Mouse (Mus musculus): ENCODE data around the gene Ehbp1l1. TPM values are rescaled to one million over a fixed set of nuclear protein-coding genes. Genes with fewer than 3 reads are reported as not detected.

Gene Ehbp1l1
- polyA plus RNA-seq (2016; fragmentation: Nextera tagmentation; extraction: Ambion mirVana), result 69.0 and 130 TPM in 2 replicates

DNA sequence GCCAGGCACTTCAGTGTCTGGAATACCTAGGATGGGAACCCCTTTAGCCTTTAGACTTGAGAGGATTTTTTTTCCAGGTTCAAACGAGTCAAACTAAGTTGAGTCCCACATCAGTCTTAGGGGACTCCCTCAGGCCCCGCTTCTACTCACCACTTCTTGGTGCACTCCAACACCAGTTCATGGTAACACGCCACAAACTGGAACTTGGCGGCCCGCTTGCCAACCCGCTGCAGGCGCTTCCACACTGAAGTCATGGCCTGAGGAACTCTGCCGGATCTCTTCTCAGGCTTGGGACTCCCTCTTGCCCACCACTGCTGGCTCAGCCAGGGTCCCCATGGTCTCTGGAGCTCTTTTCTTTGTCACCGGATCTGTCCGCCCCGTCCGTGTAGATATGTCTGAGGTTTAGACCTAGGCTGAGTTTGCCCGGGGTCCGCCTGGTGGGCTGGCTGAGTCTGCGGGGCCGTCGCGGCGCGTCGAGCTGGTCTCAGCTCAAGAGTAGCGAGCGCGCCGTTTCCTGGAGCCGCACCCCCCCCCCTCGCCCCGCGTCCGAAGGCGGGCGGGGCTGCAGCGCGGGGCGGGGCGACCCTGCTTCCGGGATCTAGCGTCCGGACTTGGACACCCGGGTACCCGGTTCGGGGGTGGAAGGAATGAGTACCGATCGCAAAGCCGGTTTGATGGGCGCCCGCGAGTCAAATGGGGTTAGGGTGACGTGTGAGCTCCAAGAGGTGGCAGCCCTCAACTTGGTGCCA lies at the start of gene Ehbp1l1:
TSS of gene Ehbp1l1 (minus strand) at position 551 of the 749 bp plus-strand sequence.
- Histone ChIP-seq H3K27me3 (ENCODE audit: insufficient read depth, poor library complexity, severe bottlenecking) (no peaks in the 10 kb centered on the region), H3K9me3 (no peaks in the 10 kb centered on the region), H3K27ac (peak within 1 kb of the TSS; percentile 91), H3K4me3 (peak within 1 kb of the TSS; percentile 97), H3K36me3 (peaks cover 41% of the 10 kb centered on the region), H3K4me1 (peaks cover 73% of the 10 kb centered on the region)
- DNase-seq (ENCODE audit: low spot score), result peak; percentile 89
- 5% methylated on average over 49 of the region's 49 CpGs for WGBS

DNA sequence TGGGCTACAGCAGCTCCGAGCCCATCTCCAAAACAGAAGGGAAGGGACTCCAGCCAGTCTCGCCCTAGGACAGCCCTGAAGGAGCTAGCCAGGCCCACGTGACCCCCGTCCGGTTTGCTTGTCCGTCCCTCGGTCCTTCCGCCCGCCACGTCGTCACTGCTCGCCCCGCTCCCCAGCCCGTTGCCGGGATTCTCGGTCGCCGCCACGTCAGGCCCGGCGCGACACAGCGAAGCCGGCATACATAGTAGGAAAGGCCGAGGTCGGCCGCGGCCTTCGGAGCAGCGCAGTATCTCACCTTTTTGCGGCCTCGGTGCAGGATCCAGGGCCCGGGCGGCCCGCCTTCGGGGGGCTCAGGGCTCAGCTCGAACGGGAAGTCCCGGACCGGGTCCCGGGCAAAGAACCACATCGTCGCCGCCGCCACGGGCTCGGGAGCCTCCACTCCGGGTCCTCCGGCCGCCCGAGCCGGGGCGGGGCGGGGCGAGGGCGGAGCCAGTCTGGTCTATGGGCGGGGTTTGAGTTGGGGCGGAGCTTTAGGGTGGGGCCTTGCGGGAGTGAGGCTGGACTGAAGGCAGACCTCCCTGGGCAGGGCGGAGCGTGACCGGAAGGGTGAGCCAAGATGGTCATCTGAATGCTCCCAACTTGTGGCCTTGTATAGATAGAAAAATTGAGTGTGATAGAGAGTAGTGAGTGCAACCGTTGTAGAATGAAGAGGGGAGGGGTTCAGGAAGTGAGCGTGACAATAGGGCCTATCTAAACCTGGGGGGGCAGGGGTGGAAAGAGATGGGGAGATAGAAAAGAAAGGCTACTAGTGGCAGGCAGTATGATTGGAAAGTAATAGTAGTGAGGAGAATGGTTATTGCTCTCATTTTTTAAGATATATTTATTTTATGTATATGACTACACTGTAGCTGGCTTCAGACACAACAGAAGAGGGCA lies 45.1 kb upstream of the Ehbp1l1 start, which contains the start of gene Scyl1:
TSS of gene Scyl1 (minus strand) at position 495 of the 936 bp plus-strand sequence.
- under 1% methylated on average over 64 of the region's 64 CpGs for WGBS
- peaks cover 38% of the 10 kb centered on the region for H3K36me3 ChIP-seq

DNA sequence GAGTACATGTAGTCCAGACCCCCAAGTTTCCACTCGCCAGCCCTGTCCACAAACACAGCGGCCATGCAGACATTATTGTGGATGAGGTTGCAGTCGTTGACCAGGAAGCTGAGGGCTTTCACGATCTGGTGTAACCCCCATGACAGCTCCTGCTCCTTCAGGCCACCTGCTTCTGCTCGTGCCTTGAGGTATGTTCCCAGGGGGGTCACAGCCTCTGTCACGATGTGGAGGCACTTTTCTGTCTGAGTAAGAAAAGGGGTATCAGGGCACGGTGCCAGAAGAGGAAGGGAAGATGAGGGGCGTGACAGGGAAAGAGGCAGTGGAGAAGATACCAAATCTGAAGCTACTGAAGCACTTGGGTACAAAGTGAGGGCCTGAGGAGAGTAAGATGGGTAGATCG lies 44.2 kb upstream of the Ehbp1l1 start:
- peak; percentile 70 for DNase-seq (ENCODE audit: low spot score)
- H3K27me3 ChIP-seq (ENCODE audit: insufficient read depth, poor library complexity, severe bottlenecking), result no peaks in the 10 kb centered on the region
- no peaks in the 10 kb centered on the region for H3K9me3 ChIP-seq
- peak overlapping the region; percentile 96 for H3K27ac ChIP-seq
- peaks cover 20% of the 10 kb centered on the region for H3K4me1 ChIP-seq
- WGBS, result 50% methylated on average over 9 of the region's 9 CpGs
- H3K36me3 ChIP-seq, result peaks cover 47% of the 10 kb centered on the region
- peak overlapping the region; percentile 88 for H3K4me3 ChIP-seq

More for the DNA sequence above, 45.1 kb upstream of the Ehbp1l1 start, which contains the start of gene Scyl1:
- Histone ChIP-seq H3K4me3 (peak within 1 kb of the TSS; percentile 88), H3K27me3 (ENCODE audit: insufficient read depth, poor library complexity, severe bottlenecking) (no peaks in the 10 kb centered on the region), H3K4me1 (peaks cover 20% of the 10 kb centered on the region), H3K27ac (peak within 1 kb of the TSS; percentile 96), H3K9me3 (no peaks in the 10 kb centered on the region)
- DNase-seq (ENCODE audit: low spot score), result peak; percentile 97

DNA sequence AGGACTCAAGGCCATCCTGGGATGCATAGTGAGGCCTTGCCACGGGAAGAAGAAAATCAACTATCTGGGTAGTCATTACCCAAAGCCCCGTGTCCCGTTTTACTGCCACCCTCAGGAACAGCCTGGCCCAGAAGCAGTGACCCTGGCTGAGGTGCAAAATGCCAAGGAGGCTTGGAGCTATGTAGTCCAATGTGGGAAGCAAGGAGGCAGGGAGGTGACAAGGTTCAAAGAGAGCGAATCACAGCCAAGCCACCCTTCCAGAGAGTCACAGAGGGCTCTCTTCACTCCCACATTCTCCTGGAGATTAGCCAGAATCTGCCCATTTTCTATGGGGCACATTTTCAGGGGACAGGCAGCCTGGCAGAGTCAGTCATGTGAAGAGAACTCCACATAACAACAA lies 41.2 kb upstream of the Ehbp1l1 start:
- Histone ChIP-seq H3K27me3 (ENCODE audit: insufficient read depth, poor library complexity, severe bottlenecking) (no peaks in the 10 kb centered on the region), H3K4me1 (peaks cover 20% of the 10 kb centered on the region), H3K27ac (no peak overlapping the region), H3K4me3 (no peak overlapping the region), H3K36me3 (peaks cover 75% of the 10 kb centered on the region), H3K9me3 (no peaks in the 10 kb centered on the region)
- WGBS, result 88% methylated on average over 4 of the region's 4 CpGs
- DNase-seq (ENCODE audit: low spot score), result no peak

DNA sequence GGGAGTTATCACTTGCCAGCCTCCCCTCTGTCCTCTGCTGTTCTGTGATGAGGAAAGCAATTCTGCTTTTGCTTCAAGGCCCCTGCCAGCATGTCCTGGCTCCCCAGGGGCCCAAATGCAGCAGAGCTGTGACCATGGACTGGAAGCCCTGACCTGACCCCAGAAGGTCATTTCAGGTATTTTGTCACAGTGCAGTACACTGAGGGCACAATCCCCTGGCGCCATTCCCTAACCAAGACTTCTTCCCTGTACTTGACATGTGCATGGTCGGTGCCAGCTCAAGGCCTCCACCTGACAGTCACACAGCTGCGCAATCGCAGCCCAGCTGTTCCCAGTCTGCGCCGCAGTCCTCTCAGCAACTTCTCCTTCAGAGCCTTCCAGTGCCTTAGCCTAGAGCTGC lies 37.0 kb upstream of the Ehbp1l1 start:
- H3K9me3 ChIP-seq, result no peaks in the 10 kb centered on the region
- H3K27ac ChIP-seq, result no peak overlapping the region
- no peak for DNase-seq (ENCODE audit: low spot score)
- no peak overlapping the region for H3K4me3 ChIP-seq
- no peaks in the 10 kb centered on the region; the same call in 1 of the 2 replicates for H3K4me1 ChIP-seq
- WGBS, result 87% methylated on average over 6 of the region's 6 CpGs
- peaks cover 97% of the 10 kb centered on the region for H3K36me3 ChIP-seq
- peaks cover 19% of the 10 kb centered on the region for H3K27me3 ChIP-seq (ENCODE audit: insufficient read depth, poor library complexity, severe bottlenecking)

DNA sequence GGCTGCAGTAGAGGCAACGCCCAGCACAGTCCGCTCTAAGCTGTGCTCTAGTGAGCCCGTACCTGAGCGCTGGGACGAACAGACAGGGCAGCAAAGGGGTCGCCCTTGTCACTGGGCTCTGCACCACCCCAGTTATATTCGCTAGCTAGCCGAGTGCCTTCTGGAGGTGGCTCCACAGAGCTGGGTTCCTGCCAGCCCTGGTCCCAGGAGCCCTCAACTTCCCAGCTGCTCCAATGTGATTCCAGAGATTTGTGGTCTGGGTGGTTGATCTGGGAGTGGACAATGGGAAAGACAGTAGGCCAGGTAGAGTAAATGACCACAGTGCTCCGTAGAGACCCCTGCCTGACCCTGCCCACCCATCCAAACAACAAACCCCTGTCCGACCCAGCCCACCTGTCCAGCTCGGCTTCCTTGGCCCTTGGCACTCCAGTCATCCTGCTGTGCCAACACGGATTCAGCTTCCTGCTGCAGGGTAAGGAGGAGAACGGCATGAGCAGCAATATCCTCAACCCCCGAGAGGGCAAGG lies 32.8 kb upstream of the Ehbp1l1 start:
- 89% methylated on average over 14 of the region's 14 CpGs for WGBS
- H3K36me3 ChIP-seq, result peaks cover 67% of the 10 kb centered on the region

DNA sequence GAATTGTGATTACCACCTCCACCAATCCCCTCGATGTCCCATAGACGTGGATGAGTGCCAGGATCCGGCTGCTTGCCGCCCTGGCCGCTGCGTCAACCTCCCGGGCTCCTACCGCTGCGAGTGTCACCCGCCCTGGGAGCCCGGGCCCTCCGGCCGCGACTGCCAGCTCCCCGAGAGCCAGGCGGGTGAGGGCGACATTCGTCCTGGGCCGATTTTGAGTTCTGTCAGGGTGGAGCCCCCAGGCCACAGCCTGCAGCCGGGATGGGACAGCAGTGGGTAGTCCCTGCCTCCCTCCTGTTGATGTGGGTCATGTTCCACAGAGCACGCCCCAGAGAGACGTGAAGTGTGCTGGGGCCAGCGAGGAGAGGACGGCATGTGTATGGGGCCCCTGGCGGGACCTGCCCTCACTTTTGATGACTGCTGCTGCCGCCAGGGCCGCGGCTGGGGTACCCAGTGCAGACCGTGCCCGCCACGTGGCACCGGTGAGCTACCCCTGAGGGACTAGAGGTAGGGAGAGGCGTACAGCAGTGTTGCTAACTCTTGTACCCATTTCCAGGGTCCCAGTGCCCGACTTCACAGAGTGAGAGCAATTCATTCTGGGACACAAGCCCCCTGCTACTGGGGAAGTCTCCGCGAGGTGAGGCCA lies 31.0 kb upstream of the Ehbp1l1 start:
- Histone ChIP-seq H3K27me3 (ENCODE audit: insufficient read depth, poor library complexity, severe bottlenecking) (peaks cover 79% of the 10 kb centered on the region), H3K27ac (peak overlapping the region; percentile 31), H3K36me3 (peaks cover 51% of the 10 kb centered on the region), H3K9me3 (no peaks in the 10 kb centered on the region), H3K4me1 (peaks cover 16% of the 10 kb centered on the region), H3K4me3 (peak overlapping the region; percentile 48)
- WGBS, result 12% methylated on average over 36 of the region's 36 CpGs
- no peak for DNase-seq (ENCODE audit: low spot score)

More for the DNA sequence above, 32.8 kb upstream of the Ehbp1l1 start:
- DNase-seq (ENCODE audit: low spot score), result no peak
- no peak overlapping the region for H3K27ac ChIP-seq
- H3K4me1 ChIP-seq, result peaks cover 16% of the 10 kb centered on the region
- H3K4me3 ChIP-seq, result no peak overlapping the region
- no peaks in the 10 kb centered on the region for H3K9me3 ChIP-seq
- H3K27me3 ChIP-seq (ENCODE audit: insufficient read depth, poor library complexity, severe bottlenecking), result peaks cover 61% of the 10 kb centered on the region

DNA sequence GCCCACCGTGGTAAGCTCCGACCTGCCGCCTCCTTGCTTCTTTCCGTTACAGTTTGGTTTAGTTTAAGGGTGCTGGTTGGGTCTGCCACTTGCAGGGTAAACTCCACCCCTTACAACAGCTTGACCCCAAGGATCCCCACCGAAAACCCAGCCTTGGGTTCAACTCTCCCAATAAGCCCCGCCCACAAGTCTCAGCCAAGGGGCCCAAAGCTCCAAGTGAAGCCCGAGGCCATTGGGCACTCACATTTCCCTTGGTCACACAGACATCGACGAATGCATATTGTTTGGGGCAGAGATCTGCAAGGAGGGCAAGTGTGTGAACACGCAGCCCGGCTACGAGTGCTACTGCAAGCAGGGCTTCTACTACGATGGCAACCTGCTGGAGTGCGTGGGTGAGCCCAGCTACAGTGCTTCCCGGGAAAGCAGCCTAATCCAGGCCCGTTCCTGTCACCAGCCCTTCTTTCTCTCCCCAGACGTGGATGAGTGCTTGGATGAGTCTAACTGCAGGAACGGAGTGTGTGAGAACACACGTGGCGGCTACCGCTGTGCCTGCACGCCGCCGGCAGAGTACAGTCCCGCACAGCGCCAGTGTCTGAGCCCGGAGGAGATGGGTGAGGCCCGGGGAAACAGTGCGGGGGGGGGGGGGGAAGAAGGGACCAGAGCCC lies 30.3 kb upstream of the Ehbp1l1 start:
- Histone ChIP-seq H3K27ac (peak overlapping the region; percentile 31; the same call in 1 of the 2 replicates), H3K4me3 (peak overlapping the region; percentile 48), H3K36me3 (peaks cover 44% of the 10 kb centered on the region), H3K4me1 (peaks cover 22% of the 10 kb centered on the region), H3K9me3 (no peaks in the 10 kb centered on the region), H3K27me3 (ENCODE audit: insufficient read depth, poor library complexity, severe bottlenecking) (peaks cover 86% of the 10 kb centered on the region)
- no peak for DNase-seq (ENCODE audit: low spot score)
- 6% methylated on average over 29 of the region's 29 CpGs for WGBS

DNA sequence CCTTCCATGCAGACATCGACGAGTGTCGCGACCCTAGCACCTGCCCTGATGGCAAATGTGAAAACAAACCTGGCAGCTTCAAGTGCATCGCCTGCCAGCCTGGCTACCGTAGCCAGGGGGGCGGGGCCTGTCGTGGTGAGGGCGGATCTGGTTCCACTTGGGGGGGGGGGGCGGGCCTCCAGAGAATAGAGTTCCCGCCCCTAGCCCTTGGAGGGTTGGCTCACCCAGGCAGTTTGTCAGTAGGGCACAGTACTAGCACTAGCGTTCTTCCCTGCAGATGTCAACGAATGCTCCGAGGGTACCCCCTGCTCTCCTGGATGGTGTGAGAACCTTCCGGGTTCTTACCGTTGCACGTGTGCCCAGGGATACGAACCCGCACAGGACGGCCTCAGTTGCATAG lies 25.6 kb upstream of the Ehbp1l1 start:
- Histone ChIP-seq H3K9me3 (no peaks in the 10 kb centered on the region), H3K36me3 (no peaks in the 10 kb centered on the region), H3K27ac (no peak overlapping the region), H3K27me3 (ENCODE audit: insufficient read depth, poor library complexity, severe bottlenecking) (peaks cover 98% of the 10 kb centered on the region), H3K4me3 (peak overlapping the region; percentile 31), H3K4me1 (peaks cover 27% of the 10 kb centered on the region)
- DNase-seq (ENCODE audit: low spot score), result no peak
- 7% methylated on average over 20 of the region's 20 CpGs for WGBS

DNA sequence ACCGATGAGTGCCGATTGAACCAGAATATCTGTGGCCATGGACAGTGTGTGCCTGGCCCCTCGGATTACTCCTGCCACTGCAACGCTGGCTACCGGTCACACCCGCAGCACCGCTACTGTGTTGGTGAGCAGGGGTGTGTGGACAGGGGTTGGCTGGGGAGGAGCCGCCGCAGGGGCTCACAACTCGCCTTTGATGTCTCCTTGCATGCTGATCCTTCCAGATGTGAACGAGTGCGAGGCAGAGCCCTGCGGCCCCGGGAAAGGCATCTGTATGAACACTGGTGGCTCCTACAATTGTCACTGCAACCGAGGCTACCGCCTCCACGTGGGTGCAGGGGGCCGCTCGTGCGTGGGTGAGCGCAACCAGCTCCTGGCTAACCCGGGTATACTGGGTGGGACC lies 24.8 kb upstream of the Ehbp1l1 start:
- DNase-seq (ENCODE audit: low spot score), result no peak
- H3K4me3 ChIP-seq, result peak overlapping the region; percentile 31; the same call in 1 of the 2 replicates
- no peaks in the 10 kb centered on the region for H3K36me3 ChIP-seq
- H3K27me3 ChIP-seq (ENCODE audit: insufficient read depth, poor library complexity, severe bottlenecking), result peaks cover 98% of the 10 kb centered on the region
- 8% methylated on average over 22 of the region's 22 CpGs for WGBS
- peaks cover 30% of the 10 kb centered on the region for H3K4me1 ChIP-seq
- no peak overlapping the region for H3K27ac ChIP-seq
- no peaks in the 10 kb centered on the region for H3K9me3 ChIP-seq

DNA sequence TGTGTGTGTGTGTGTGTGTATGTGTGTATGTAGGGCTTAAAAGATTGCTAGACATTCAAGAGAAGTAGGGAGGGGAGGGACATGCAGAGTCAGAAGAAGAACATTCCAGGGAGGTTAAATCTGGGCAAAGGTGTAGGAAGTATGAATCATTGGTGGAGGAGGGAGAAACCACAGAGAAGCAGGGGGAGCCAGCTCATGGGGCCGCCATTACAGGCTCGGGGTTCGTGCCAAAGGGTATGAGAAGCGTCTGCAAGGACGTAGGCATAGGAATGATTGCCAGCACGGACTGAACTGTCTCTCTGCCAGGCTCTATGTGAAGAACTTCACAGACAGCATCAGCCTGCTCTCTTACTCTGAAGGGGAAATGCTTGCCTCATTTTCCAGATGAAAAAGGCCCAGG lies 23.4 kb upstream of the Ehbp1l1 start:
- Histone ChIP-seq H3K27me3 (ENCODE audit: insufficient read depth, poor library complexity, severe bottlenecking) (peaks cover 98% of the 10 kb centered on the region), H3K27ac (no peak overlapping the region), H3K4me1 (peaks cover 38% of the 10 kb centered on the region), H3K36me3 (no peaks in the 10 kb centered on the region), H3K4me3 (no peak overlapping the region), H3K9me3 (no peaks in the 10 kb centered on the region)
- DNase-seq (ENCODE audit: low spot score), result no peak
- 80% methylated on average over 6 of the region's 6 CpGs for WGBS

DNA sequence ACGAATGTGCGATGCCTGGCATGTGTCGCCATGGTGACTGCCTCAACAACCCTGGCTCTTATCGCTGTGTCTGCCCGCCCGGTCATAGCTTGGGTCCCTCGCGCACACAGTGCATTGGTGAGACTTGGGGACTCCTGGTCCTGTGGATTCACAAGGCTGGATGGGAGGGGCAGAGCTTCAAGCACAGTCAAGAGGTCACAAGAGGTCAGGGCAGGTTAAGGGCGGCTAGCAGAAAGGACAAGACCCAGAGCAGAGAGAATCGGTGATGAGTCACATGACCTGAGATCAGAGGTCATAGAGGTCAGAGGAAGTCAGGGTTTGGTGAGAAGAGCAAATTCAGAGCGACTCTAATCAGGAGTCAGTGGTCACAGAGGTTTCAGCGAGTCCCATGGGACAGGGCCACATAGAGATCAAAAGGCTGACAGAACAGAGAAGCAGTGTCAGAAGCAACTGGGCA lies 20.8 kb upstream of the Ehbp1l1 start:
- WGBS, result 29% methylated on average over 12 of the region's 12 CpGs
- Histone ChIP-seq H3K27me3 (ENCODE audit: insufficient read depth, poor library complexity, severe bottlenecking) (peaks cover 98% of the 10 kb centered on the region), H3K36me3 (no peaks in the 10 kb centered on the region), H3K9me3 (no peaks in the 10 kb centered on the region), H3K4me1 (peaks cover 55% of the 10 kb centered on the region), H3K27ac (0 out of 2 replicates have a peak overlapping the region, but pooled peaks have one; percentile 17), H3K4me3 (peak overlapping the region; percentile 5; the same call in 1 of the 2 replicates)
- no peak for DNase-seq (ENCODE audit: low spot score)

All from heart, embryonic 10.5 days (tissue).